Mouse (Mus musculus) forebrain, embryonic 11.5 days (tissue): ENCODE measurements around the gene Dennd4c. TPM values are rescaled to one million over a fixed set of nuclear protein-coding genes. Genes with fewer than 3 reads are reported as not detected.

Source experiments
- ATAC-seq: fragments of 200-750 bp; cut with Nextera tagmentation; replicated peaks from 2 replicates; pipeline ENCODE4 v1.8.0; 2017; ENCODE audit warnings: moderate TSS enrichment; ENCODE audit not compliant: low FRiP score
- DNase-seq: peaks from one replicate; pipeline ENCODE4 v3.0.0-alpha.2; 2017; ENCODE audit warnings: low spot score
- H3K27ac ChIP-seq: fragments of 300-500 bp; sonication (generic); 2 replicates; pipeline ENCODE4 v1.5.1; 2014; ENCODE audit warnings: low read depth, low read length
- H3K27me3 ChIP-seq: fragments of 300-500 bp; sonication (generic); 2 replicates; pipeline ENCODE4 v1.6.1; 2014; ENCODE audit warnings: mild to moderate bottlenecking, low read length, mixed read lengths; ENCODE audit not compliant: control insufficient read depth, insufficient read depth
- H3K36me3 ChIP-seq: fragments of 300-500 bp; sonication (generic); 2 replicates; pipeline ENCODE4 v1.6.1; 2014; ENCODE audit warnings: mild to moderate bottlenecking, low read length, moderate library complexity, mixed read lengths; ENCODE audit not compliant: control insufficient read depth, insufficient read depth
- H3K4me1 ChIP-seq: fragments of 300-500 bp; sonication (generic); replicated peaks from 2 replicates; pipeline ENCODE4 v1.6.1; 2014; ENCODE audit warnings: low read length, mixed read lengths; ENCODE audit not compliant: control insufficient read depth, insufficient read depth
- H3K4me2 ChIP-seq: fragments of 300-500 bp; sonication (generic); 2 replicates; pipeline ENCODE4 v1.6.1; 2014; ENCODE audit warnings: low read depth, mild to moderate bottlenecking, low read length, moderate library complexity, mixed read lengths; ENCODE audit not compliant: severe bottlenecking
- H3K4me3 ChIP-seq: fragments of 300-500 bp; sonication (generic); 2 replicates; pipeline ENCODE4 v1.5.1; 2014; ENCODE audit warnings: low read depth, low read length
- H3K9ac ChIP-seq: fragments of 300-500 bp; sonication (generic); 2 replicates; pipeline ENCODE4 v1.6.1; 2014; ENCODE audit warnings: low read length
- H3K9me3 ChIP-seq: fragments of 300-500 bp; sonication (generic); 2 replicates; pipeline ENCODE4 v1.6.1; 2016; ENCODE audit warnings: low read length, mixed read lengths; ENCODE audit not compliant: control insufficient read depth
- WGBS: fragments of 180-500 bp; shearing (Covaris S2); extraction: QIAGEN DNeasy Blood & Tissue Kit; methylation state at CpG from one replicate; pipeline ENCODE4 v1.1.7; 2014; 5-methylcytosine and 5-hydroxymethylcytosine counted together
- polyA plus RNA-seq: library from polyadenylated mRNA; unstranded; fragments of >200 nt; fragmentation: Nextera tagmentation; extraction: Ambion mirVana; gene quantifications from 2 replicates; pipeline ENCODE4 v1.2.1, GENCODE M21; 2014

The Dennd4c gene
- polyA plus RNA-seq, 1 experiment from 2014 or later = 8.2 TPM

DNA sequence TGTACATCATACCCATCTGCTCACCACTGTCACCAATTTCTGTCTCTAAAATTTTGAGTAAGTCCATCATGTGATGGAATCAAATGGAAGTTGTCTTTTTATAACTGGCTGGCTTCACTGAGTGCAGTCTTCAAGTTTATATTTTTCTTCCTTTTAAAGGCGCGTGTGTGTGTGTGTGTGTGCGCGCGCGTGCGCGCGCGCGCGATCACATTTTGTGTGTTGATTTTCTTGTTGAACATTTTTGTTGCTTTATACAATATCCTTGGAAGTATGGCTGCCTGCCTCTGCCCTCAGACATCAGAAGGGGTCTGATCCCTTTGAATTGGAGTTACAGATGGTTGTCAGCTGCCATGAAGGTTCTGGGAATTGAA, 109.7 kb downstream of the Dennd4c start:
- H3K9ac ChIP-seq = peak overlapping the region; percentile 69
- H3K36me3 ChIP-seq = peaks cover 17% of the 10 kb centered on the region
- H3K9me3 ChIP-seq = no peaks in the 10 kb centered on the region
- no peak for ATAC-seq
- H3K4me3 ChIP-seq = peak overlapping the region; percentile 95
- no peak overlapping the region for H3K27ac ChIP-seq
- peak overlapping the region; percentile 82 for H3K4me2 ChIP-seq
- no peak for DNase-seq
- 61% methylated on average over 12 of the region's 12 CpGs for WGBS
- H3K27me3 ChIP-seq = no peaks in the 10 kb centered on the region
- H3K4me1 ChIP-seq = no peaks in the 10 kb centered on the region

GRCm38 (mm10) chr4:86864087-86864486, 115.7 kb downstream of the Dennd4c start:
- Histone ChIP-seq H3K4me3 (no peak overlapping the region), H3K4me1 (no peaks in the 10 kb centered on the region), H3K9me3 (no peaks in the 10 kb centered on the region), H3K27me3 (no peaks in the 10 kb centered on the region), H3K27ac (no peak overlapping the region), H3K36me3 (no peaks in the 10 kb centered on the region), H3K9ac (no peak overlapping the region), H3K4me2 (no peak overlapping the region)
- ATAC-seq = no peak
- 88% methylated on average over 5 of the region's 5 CpGs for WGBS
- no peak for DNase-seq

GRCm38 (mm10) chr4:86871988-86872387, 123.6 kb downstream of the Dennd4c start:
- no peaks in the 10 kb centered on the region; the same call in 1 of the 2 replicates for H3K27me3 ChIP-seq
- no peaks in the 10 kb centered on the region for H3K36me3 ChIP-seq
- no peak overlapping the region for H3K4me2 ChIP-seq
- H3K4me3 ChIP-seq = no peak overlapping the region
- no peaks in the 10 kb centered on the region for H3K4me1 ChIP-seq
- no peak overlapping the region for H3K9ac ChIP-seq
- ATAC-seq (no peak), DNase-seq (no peak)
- H3K9me3 ChIP-seq = no peaks in the 10 kb centered on the region
- no peak overlapping the region for H3K27ac ChIP-seq

DNA sequence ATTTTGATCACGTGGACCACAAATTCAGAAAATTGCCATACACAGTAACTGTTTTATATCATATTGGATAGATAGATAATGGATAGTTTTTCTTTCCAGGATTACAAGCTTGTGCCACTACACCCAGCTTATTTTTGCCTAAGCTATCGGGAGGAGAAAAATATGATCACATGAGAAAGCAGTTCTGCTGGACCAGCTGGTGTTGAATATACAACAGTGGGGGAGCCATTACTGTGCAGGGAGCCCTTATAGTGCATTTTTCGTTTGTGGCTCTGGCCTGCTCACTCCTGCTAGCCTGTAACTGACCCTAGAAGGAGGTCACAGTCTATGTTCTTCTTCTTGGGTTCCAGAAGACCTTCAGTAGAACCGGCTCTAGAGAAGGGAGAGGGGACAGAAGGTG, 124.7 kb downstream of the Dennd4c start:
- no peak for DNase-seq
- Histone ChIP-seq H3K4me3 (no peak overlapping the region), H3K9me3 (no peaks in the 10 kb centered on the region), H3K27ac (no peak overlapping the region), H3K4me1 (no peaks in the 10 kb centered on the region), H3K27me3 (no peaks in the 10 kb centered on the region; the same call in 1 of the 2 replicates), H3K36me3 (no peaks in the 10 kb centered on the region), H3K4me2 (no peak overlapping the region), H3K9ac (no peak overlapping the region)
- ATAC-seq = no peak
- 57% methylated on average over 4 of the region's 4 CpGs for WGBS

GRCm38 (mm10) chr4:86874146-86874847, 125.9 kb downstream of the Dennd4c start, which contains the start of gene Acer2:
TSS of gene Acer2 (plus strand) at chr4:86874396.
- peak within 1 kb of the TSS; percentile 73 for H3K9ac ChIP-seq
- DNase-seq = peak; percentile 89
- WGBS = under 1% methylated on average over 41 of the region's 60 CpGs
- H3K27me3 ChIP-seq = no peaks in the 10 kb centered on the region; the same call in 1 of the 2 replicates
- H3K4me3 ChIP-seq = peak within 1 kb of the TSS; percentile 65
- peak within 1 kb of the TSS; percentile 97 for H3K4me2 ChIP-seq
- peak; percentile 95 for ATAC-seq
- no peaks in the 10 kb centered on the region for H3K9me3 ChIP-seq
- H3K36me3 ChIP-seq = no peaks in the 10 kb centered on the region
- no peak within 1 kb of the TSS for H3K27ac ChIP-seq
- H3K4me1 ChIP-seq = no peaks in the 10 kb centered on the region

DNA sequence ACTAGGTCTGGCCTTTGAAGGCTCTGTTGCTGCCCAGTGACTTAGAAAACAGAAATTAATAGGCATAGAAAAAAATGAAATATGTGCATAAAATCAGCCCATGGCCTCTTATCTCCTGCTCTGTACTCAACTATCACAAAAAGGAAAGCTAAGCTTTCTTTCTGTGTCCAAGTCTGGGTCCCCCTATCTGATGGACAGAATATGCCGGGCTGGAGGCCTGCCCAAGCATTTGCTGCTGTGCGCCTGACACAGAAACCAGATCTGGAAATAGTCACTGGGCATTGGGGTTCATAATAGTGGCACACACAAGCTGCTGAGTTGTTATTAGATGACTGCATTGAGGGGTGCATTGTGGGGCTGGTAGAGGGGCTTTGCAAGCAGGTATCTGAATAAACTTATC, 131.1 kb downstream of the Dennd4c start:
- no peak overlapping the region for H3K4me2 ChIP-seq
- no peak overlapping the region for H3K27ac ChIP-seq
- no peaks in the 10 kb centered on the region for H3K9me3 ChIP-seq
- DNase-seq (no peak), ATAC-seq (no peak)
- no peaks in the 10 kb centered on the region for H3K36me3 ChIP-seq
- H3K27me3 ChIP-seq = no peaks in the 10 kb centered on the region
- H3K4me1 ChIP-seq = no peaks in the 10 kb centered on the region
- H3K9ac ChIP-seq = no peak overlapping the region
- 92% methylated on average over 2 of the region's 2 CpGs for WGBS
- H3K4me3 ChIP-seq = no peak overlapping the region

DNA sequence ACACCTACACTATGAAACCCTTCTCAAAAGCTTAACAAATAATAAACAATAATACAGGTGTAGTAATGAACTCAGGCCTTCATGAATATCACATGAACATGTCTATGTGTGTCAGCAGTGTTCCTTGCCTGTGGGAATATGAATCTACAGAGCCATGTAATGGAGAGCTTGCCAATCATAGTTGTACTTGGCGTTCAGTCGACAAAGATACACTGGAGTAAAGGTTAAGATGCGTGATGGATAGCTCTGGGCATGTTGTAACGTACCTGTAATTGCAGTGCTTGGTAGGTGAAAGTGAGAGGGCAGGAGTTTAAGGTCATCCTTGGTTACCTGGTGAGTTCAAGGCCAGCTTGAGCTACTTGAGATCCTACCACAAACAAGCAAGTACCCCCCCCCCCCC, 132.8 kb downstream of the Dennd4c start:
- Histone ChIP-seq H3K4me3 (no peak overlapping the region), H3K9me3 (no peaks in the 10 kb centered on the region), H3K27me3 (no peaks in the 10 kb centered on the region), H3K36me3 (no peaks in the 10 kb centered on the region), H3K4me2 (no peak overlapping the region), H3K9ac (no peak overlapping the region), H3K4me1 (no peaks in the 10 kb centered on the region), H3K27ac (no peak overlapping the region)
- WGBS = 88% methylated on average over 4 of the region's 4 CpGs
- ATAC-seq = no peak
- no peak for DNase-seq

DNA sequence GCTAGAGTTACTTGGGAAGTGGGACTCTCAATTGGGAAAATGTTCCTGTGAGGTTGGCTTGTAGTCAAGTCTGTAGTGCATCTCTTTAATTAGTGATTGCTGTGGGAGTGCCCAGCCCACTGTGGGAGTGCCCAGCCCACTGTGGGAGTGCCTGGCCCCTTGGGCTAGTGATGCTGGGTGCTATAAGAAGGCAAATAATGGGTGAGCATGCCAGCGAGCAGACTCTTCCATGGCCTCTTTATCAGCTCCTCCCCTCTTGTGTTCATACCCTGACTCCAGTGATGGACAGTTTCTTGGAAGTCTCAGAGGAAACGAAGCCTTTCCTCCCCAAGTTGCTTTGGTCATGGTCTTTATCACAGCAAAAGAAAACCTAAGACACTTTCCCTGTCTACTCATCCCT, 134.1 kb downstream of the Dennd4c start:
- H3K4me2 ChIP-seq = no peak overlapping the region
- no peak overlapping the region for H3K27ac ChIP-seq
- DNase-seq = no peak
- no peaks in the 10 kb centered on the region for H3K9me3 ChIP-seq
- H3K36me3 ChIP-seq = no peaks in the 10 kb centered on the region
- no peaks in the 10 kb centered on the region for H3K27me3 ChIP-seq
- no peak overlapping the region for H3K9ac ChIP-seq
- no peak for ATAC-seq
- H3K4me3 ChIP-seq = no peak overlapping the region
- H3K4me1 ChIP-seq = no peaks in the 10 kb centered on the region
- 65% methylated on average over 2 of the region's 2 CpGs for WGBS

GRCm38 (mm10) chr4:86884945-86885344, 136.6 kb downstream of the Dennd4c start:
- Histone ChIP-seq H3K9ac (no peak overlapping the region), H3K36me3 (no peaks in the 10 kb centered on the region), H3K4me3 (no peak overlapping the region), H3K9me3 (no peaks in the 10 kb centered on the region), H3K4me2 (no peak overlapping the region), H3K27me3 (no peaks in the 10 kb centered on the region), H3K27ac (no peak overlapping the region), H3K4me1 (no peaks in the 10 kb centered on the region)
- 43% methylated on average over 4 of the region's 4 CpGs for WGBS
- peak; percentile 63 for DNase-seq
- ATAC-seq = peak; percentile 70
